20 mouse cellular contexts compared by ENCODE assay signal in the genomic region with DNA sequence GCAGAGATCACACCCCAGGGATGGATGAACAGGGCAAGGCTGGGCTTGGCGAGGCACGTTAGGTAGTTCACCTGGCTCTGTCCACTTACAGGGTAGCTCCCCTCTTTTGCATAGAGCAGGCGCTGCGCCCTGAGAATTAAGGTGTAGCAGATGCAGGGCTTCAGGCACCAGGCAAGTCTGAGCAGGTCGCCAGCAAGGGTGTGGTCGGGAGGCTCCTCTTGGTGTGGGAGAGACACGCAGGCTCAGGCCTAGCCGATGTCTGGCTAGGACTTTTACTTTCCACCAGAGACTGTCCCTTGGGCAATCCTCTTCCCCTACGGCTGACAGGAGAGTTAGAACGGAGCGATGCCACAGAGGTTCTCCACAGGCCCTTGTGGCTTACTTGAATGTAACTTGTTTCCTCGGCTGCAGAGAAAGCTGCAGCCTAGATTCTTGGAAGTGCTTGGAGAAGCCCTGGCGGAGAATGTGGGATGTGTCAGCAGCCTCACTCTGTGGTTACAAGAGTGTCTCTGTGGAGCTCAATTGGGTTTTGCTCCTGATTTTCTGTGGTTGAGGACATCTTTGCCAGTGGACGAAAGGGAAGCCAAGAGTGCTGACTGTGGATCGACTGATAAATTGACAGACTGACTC. TPM values are rescaled to one million over a fixed set of nuclear protein-coding genes. Genes with fewer than 3 reads are reported as not detected.
A peak's percentile ranks its signal among the peaks of the same experiment; 100 is the strongest.
DNase-seq lines count a peak whose midpoint lies in the region; ATAC-seq and TF ChIP-seq lines count a peak whose summit lies in the region.
"Had no signal": no experiment of that assay in that cellular context is flagged by ENCODE, and none has a peak within 500 bp of the region (broad histone marks: within the 10 kb centered on the region; RNA-seq: fewer than 3 reads in every experiment).

No protein-coding gene starts in this region.

- DNase-seq in 3134 (ENCODE audit: extremely low read depth, insufficient read length, low spot score) (peak; percentile 64), R1 (ENCODE audit: low read depth, low spot score) (peak; percentile 21)
- no peak for DNase-seq in embryo, embryonic 10.5 days (ENCODE audit: low spot score)
- no peak for DNase-seq in neural tube, embryonic 10.5 days (ENCODE audit: extremely low spot score, low spot score)
- no peak for DNase-seq in gastrocnemius, postnatal 25 days
- DNase-seq: adrenal gland, postnatal 25 days; gastrocnemius, postnatal 36 days; kidney, adult 8-10 months; layer of hippocampus, adult 9-11 months; lung, adult 18-20 months had no signal

- TF ChIP-seq CTCF in olfactory bulb, adult 2 months (IDR thresholded peaks at IDR 0.05; ENCODE audit: insufficient read depth, low read depth, low read length): no peak

- 68% methylated on average over 15 of the region's 15 CpGs for WGBS in intestine, embryonic 16.5 days
- 70% methylated on average over 15 of the region's 15 CpGs for WGBS in intestine, embryonic 15.5 days
- 68% methylated on average over 15 of the region's 15 CpGs for WGBS in olfactory bulb, adult 2 months

- 0 out of 2 replicates have a peak, but pooled peaks cover 2% of the 10 kb centered on the region for H3K27me3 ChIP-seq in intestine, embryonic 16.5 days (replicated peaks; ENCODE audit: control insufficient read depth, insufficient read depth, low read length)
- H3K27me3 ChIP-seq in intestine, embryonic 15.5 days (replicated peaks): no peaks in the 10 kb centered on the region
- H3K27me3 ChIP-seq: hindbrain, embryonic 13.5 days; limb, embryonic 12.5 days; neural tube, embryonic 15.5 days; Patski had no signal

- 0 out of 2 replicates have a peak, but pooled peaks cover 6% of the 10 kb centered on the region for H3K4me1 ChIP-seq in intestine, embryonic 16.5 days (ENCODE audit: control insufficient read depth, insufficient read depth, low read length)
- no peaks in the 10 kb centered on the region; the same call in 1 of the 2 replicates for H3K4me1 ChIP-seq in intestine, embryonic 15.5 days (replicated peaks)
- peaks cover 49% of the 10 kb centered on the region for H3K4me1 ChIP-seq in olfactory bulb, adult 2 months (ENCODE audit: control insufficient read depth, insufficient read depth, low read length)
- H3K4me1 ChIP-seq: heart, embryonic 15.5 days; limb, embryonic 12.5 days had no signal

- no peak overlapping the region for H3K27ac ChIP-seq in intestine, embryonic 16.5 days (ENCODE audit: low read length)
- no peak overlapping the region for H3K27ac ChIP-seq in intestine, embryonic 15.5 days
- H3K27ac ChIP-seq in olfactory bulb, adult 2 months (ENCODE audit: insufficient read depth, low read depth, low read length): peak overlapping the region; percentile 85
- H3K27ac ChIP-seq: heart, embryonic 15.5 days; hindbrain, embryonic 13.5 days; limb, embryonic 12.5 days; macrophage; neural tube, embryonic 15.5 days had no signal

- no peak; the same call in 1 of the 2 replicates for TF ChIP-seq POLR2A in olfactory bulb, adult 2 months (IDR thresholded peaks at IDR 0.05; ENCODE audit: insufficient read depth, low read depth, low read length)

- H3K9me3 ChIP-seq in intestine, embryonic 16.5 days (ENCODE audit: control insufficient read depth, low read length): no peaks in the 10 kb centered on the region
- H3K9me3 ChIP-seq in intestine, embryonic 15.5 days: no peaks in the 10 kb centered on the region
- H3K9me3 ChIP-seq: heart, embryonic 15.5 days; hindbrain, embryonic 13.5 days; limb, embryonic 12.5 days; neural tube, embryonic 15.5 days had no signal

- ATAC-seq in intestine, embryonic 16.5 days: no peak
- no peak for ATAC-seq in intestine, embryonic 15.5 days
- ATAC-seq: Patski had no signal

- no peak overlapping the region for H3K4me2 ChIP-seq in intestine, embryonic 16.5 days (ENCODE audit: low read depth, low read length)
- H3K4me2 ChIP-seq in intestine, embryonic 15.5 days (replicated peaks): no peak overlapping the region
- H3K4me2 ChIP-seq: heart, embryonic 15.5 days; hindbrain, embryonic 13.5 days; limb, embryonic 12.5 days; neural tube, embryonic 15.5 days had no signal

- no peak overlapping the region for H3K4me3 ChIP-seq in intestine, embryonic 16.5 days (ENCODE audit: low read length)
- no peak overlapping the region for H3K4me3 ChIP-seq in intestine, embryonic 15.5 days (replicated peaks)
- no peak overlapping the region for H3K4me3 ChIP-seq in olfactory bulb, adult 2 months (ENCODE audit: insufficient read depth, low read depth, low read length)
- H3K4me3 ChIP-seq: heart, embryonic 15.5 days; hindbrain, embryonic 13.5 days; limb, embryonic 12.5 days; neural tube, embryonic 15.5 days had no signal

- H3K9ac ChIP-seq in intestine, embryonic 16.5 days (ENCODE audit: low read depth, low read length): 0 out of 2 replicates have a peak overlapping the region, but pooled peaks have one; percentile 10
- H3K9ac ChIP-seq in intestine, embryonic 15.5 days: no peak overlapping the region
- H3K9ac ChIP-seq: heart, embryonic 15.5 days; hindbrain, embryonic 13.5 days; limb, embryonic 12.5 days; neural tube, embryonic 15.5 days had no signal

- no peaks in the 10 kb centered on the region for H3K36me3 ChIP-seq in intestine, embryonic 16.5 days (ENCODE audit: control insufficient read depth, insufficient read depth, low read length)
- no peaks in the 10 kb centered on the region for H3K36me3 ChIP-seq in intestine, embryonic 15.5 days
- H3K36me3 ChIP-seq: heart, embryonic 15.5 days; hindbrain, embryonic 13.5 days; limb, embryonic 12.5 days; neural tube, embryonic 15.5 days had no signal

RNA-seq across cellular contexts. Expression of a gene that starts 22.6 kb away (rescaled TPM):
- polyA plus RNA-seq in intestine, embryonic 16.5 days (2015; fragmentation: Nextera tagmentation; extraction: Ambion mirVana): 24.9 and 29.2 TPM in 2 replicates
- polyA plus RNA-seq in intestine, embryonic 15.5 days (2015; fragmentation: Nextera tagmentation; extraction: Ambion mirVana): 19.2 and 20.2 TPM in 2 replicates
- polyA plus RNA-seq in olfactory bulb, adult 2 months (2012; ENCODE audit: insufficient read depth, insufficient read length, low replicate concordance, missing spikeins): not detected in 2 replicates
- under 1 TPM; 0.11 to 0.13 TPM for total RNA-seq in gastrocnemius, postnatal 25 days (2021)
- total RNA-seq: common myeloid progenitor, adult 5-6 weeks had no signal
- polyA plus RNA-seq: Patski had no signal

Comparison
In these comparisons a context has a peak if more than half of its experiments do, and no peak if none do; other contexts are left out.
1. DNase-seq: peak in 3134 (single experiment) and R1 (single experiment); none in embryo, embryonic 10.5 days (single experiment), neural tube, embryonic 10.5 days (single experiment) and gastrocnemius, postnatal 25 days (single experiment).